Mouse (Mus musculus) frontal cortex, postnatal 25 days (tissue): Measurements from ENCODE around the gene Myl12a.
"Not testable (repeated sequence)": the region's sequence is repeated elsewhere in the genome, so short reads cannot be mapped to it uniquely, and the experiment has no call there.

Experiments used
- DNase-seq, 2 experiments: peaks; one replicate each; pipeline ENCODE4 v3.0.0; 2022; ENCODE audit warnings: low spot score in 2 of 2

The Myl12a gene

GRCm38 (mm10) chr17:70989991-70990390 lies 12.7 kb downstream of the Myl12a start:
- DNase-seq: no peak

GRCm38 (mm10) chr17:70989430-70989829 lies 13.2 kb downstream of the Myl12a start:
- DNase-seq: no peak

GRCm38 (mm10) chr17:70988337-70988767 lies 14.3 kb downstream of the Myl12a start:
- DNase-seq: no peak

GRCm38 (mm10) chr17:70986831-70987660 lies 15.6 kb downstream of the Myl12a start:
- DNase-seq: no peak

GRCm38 (mm10) chr17:70986355-70986740 lies 16.3 kb downstream of the Myl12a start:
- DNase-seq: no peak

GRCm38 (mm10) chr17:70985501-70986354 lies 16.9 kb downstream of the Myl12a start:
- DNase-seq: no peak

- DNase-seq: no peak
Observed at GRCm38 (mm10) chr17:70979345-70980223, 23.1 kb downstream of the Myl12a start.

GRCm38 (mm10) chr17:70977799-70978198 lies 24.9 kb downstream of the Myl12a start:
- DNase-seq: no peak

- not testable (repeated sequence) for DNase-seq
Observed at GRCm38 (mm10) chr17:70974065-70974464, 28.6 kb downstream of the Myl12a start.

- no peak for DNase-seq
Observed at GRCm38 (mm10) chr17:70973398-70973797, 29.3 kb downstream of the Myl12a start.

- no peak for DNase-seq
Observed at GRCm38 (mm10) chr17:70971206-70971605, 31.5 kb downstream of the Myl12a start.

GRCm38 (mm10) chr17:70968606-70969191 lies 34.0 kb downstream of the Myl12a start:
- no peak for DNase-seq

GRCm38 (mm10) chr17:70967646-70968045 lies 35.0 kb downstream of the Myl12a start:
- DNase-seq: no peak

- DNase-seq: no peak
Observed at GRCm38 (mm10) chr17:70967191-70967590, 35.5 kb downstream of the Myl12a start.

- DNase-seq: no peak
Observed at GRCm38 (mm10) chr17:70966126-70966525, 36.6 kb downstream of the Myl12a start.

- DNase-seq: no peak
Observed at GRCm38 (mm10) chr17:70965281-70965680, 37.4 kb downstream of the Myl12a start.

- peak; percentile 99 to 100 for DNase-seq
Observed at GRCm38 (mm10) chr17:70963546-70963945, 39.1 kb downstream of the Myl12a start.

- DNase-seq: no peak
Observed at GRCm38 (mm10) chr17:70951266-70951665, 51.4 kb downstream of the Myl12a start.

- DNase-seq: no peak
Observed at GRCm38 (mm10) chr17:70949171-70949570, 53.5 kb downstream of the Myl12a start.

GRCm38 (mm10) chr17:70948721-70949120 lies 54.0 kb downstream of the Myl12a start:
- DNase-seq: no peak

GRCm38 (mm10) chr17:70943779-70944178 lies 58.9 kb downstream of the Myl12a start:
- DNase-seq: no peak
